In genomic region chr2:126593831-126594610, GRCm38 (mm10) we compare ENCODE assay signal across 8 mouse cellular contexts. TPM values are rescaled to one million over a fixed set of nuclear protein-coding genes. Genes with fewer than 3 reads are reported as not detected.
DNase-seq lines count a peak whose midpoint lies in the region; ATAC-seq and TF ChIP-seq lines count a peak whose summit lies in the region.

No protein-coding gene starts in this region.

- no peak overlapping the region for H3K27ac ChIP-seq in embryonic fibroblast, embryonic 13.5 days (ENCODE audit: insufficient read depth, low read length)
- no peak overlapping the region for H3K27ac ChIP-seq in heart, embryonic 13.5 days (replicated peaks)
- H3K27ac ChIP-seq in olfactory bulb, adult 2 months (ENCODE audit: insufficient read depth, low read depth, low read length): no peak overlapping the region

- H3K4me3 ChIP-seq in E14TG2a.4 (replicated peaks; ENCODE audit: low read length): peak overlapping the region; percentile 62
- no peak overlapping the region for H3K4me3 ChIP-seq in embryonic fibroblast, embryonic 13.5 days (ENCODE audit: insufficient read depth, low read length)
- H3K4me3 ChIP-seq in heart, embryonic 13.5 days: peak overlapping the region; percentile 47
- H3K4me3 ChIP-seq in lung, adult 2 months (replicated peaks; ENCODE audit: extremely low read depth, low read depth, low read length): peak overlapping the region; percentile 16
- peak overlapping the region; percentile 16 for H3K4me3 ChIP-seq in olfactory bulb, adult 2 months (ENCODE audit: insufficient read depth, low read depth, low read length)

- peak overlapping the region; percentile 73 for H3K4me2 ChIP-seq in heart, embryonic 13.5 days

- peak; percentile 84 for DNase-seq in brain, embryonic 14.5 days (ENCODE audit: low read depth)
- peak; percentile 61 to 91 for DNase-seq in kidney, postnatal 36 days
- peak; percentile 69 for DNase-seq in lung, adult 2 months
- DNase-seq in thymus, postnatal 14 days: peak; percentile 83

- TF ChIP-seq POLR2A in brain, embryonic 14.5 days (IDR thresholded peaks at IDR 0.05; ENCODE audit: borderline replicate concordance, extremely low read depth, insufficient read depth, insufficient read length, poor library complexity, severe bottlenecking): no peak
- no peak for TF ChIP-seq POLR2A in embryonic fibroblast, embryonic 13.5 days (IDR thresholded peaks at IDR 0.05; ENCODE audit: low read depth, low read length)
- TF ChIP-seq POLR2A in lung, adult 2 months (IDR thresholded peaks at IDR 0.05; ENCODE audit: borderline replicate concordance, extremely low read depth, low read depth, low read length): no peak
- no peak for TF ChIP-seq POLR2A in olfactory bulb, adult 2 months (IDR thresholded peaks at IDR 0.05; ENCODE audit: insufficient read depth, low read depth, low read length)

- WGBS in heart, embryonic 13.5 days: 20% methylated on average over 26 of the region's 26 CpGs
- 22% methylated on average over 26 of the region's 26 CpGs for WGBS in lung, adult 2 months
- WGBS in olfactory bulb, adult 2 months: 38% methylated on average over 26 of the region's 26 CpGs

- H3K4me1 ChIP-seq in E14TG2a.4 (replicated peaks; ENCODE audit: low read depth, low read length): peaks cover 28% of the 10 kb centered on the region
- no peaks in the 10 kb centered on the region for H3K4me1 ChIP-seq in embryonic fibroblast, embryonic 13.5 days (ENCODE audit: control insufficient read depth, insufficient read depth, low read length)
- H3K4me1 ChIP-seq in heart, embryonic 13.5 days: 0 out of 2 replicates have a peak, but pooled peaks cover 3% of the 10 kb centered on the region
- H3K4me1 ChIP-seq in lung, adult 2 months (ENCODE audit: control insufficient read depth, insufficient read depth, low read length): peaks cover 5% of the 10 kb centered on the region; the same call in 1 of the 2 replicates
- peaks cover 9% of the 10 kb centered on the region for H3K4me1 ChIP-seq in olfactory bulb, adult 2 months (ENCODE audit: control insufficient read depth, insufficient read depth, low read length)

- no peak for ATAC-seq in heart, embryonic 13.5 days (ENCODE audit: extremely low read depth, insufficient number of reproducible peaks, low FRiP score, low TSS enrichment)

- H3K9me3 ChIP-seq in E14TG2a.4 (ENCODE audit: low read length): no peaks in the 10 kb centered on the region
- no peaks in the 10 kb centered on the region for H3K9me3 ChIP-seq in heart, embryonic 13.5 days

- peak; percentile 87 for TF ChIP-seq CTCF in E14TG2a.4 (conservative IDR thresholded peaks at IDR 0.05; ENCODE audit: low read length)
- TF ChIP-seq CTCF in brain, embryonic 14.5 days (IDR thresholded peaks at IDR 0.05; ENCODE audit: borderline replicate concordance, extremely low read depth, insufficient read depth, insufficient read length): peak; percentile 91
- TF ChIP-seq CTCF in embryonic fibroblast, embryonic 13.5 days (IDR thresholded peaks at IDR 0.05; ENCODE audit: borderline replicate concordance, insufficient read depth, low read length): peak; percentile 93; the same call in 1 of the 2 replicates
- TF ChIP-seq CTCF in lung, adult 2 months (IDR thresholded peaks at IDR 0.05; ENCODE audit: insufficient read depth, low read length): peak; percentile 96
- TF ChIP-seq CTCF in olfactory bulb, adult 2 months (IDR thresholded peaks at IDR 0.05; ENCODE audit: insufficient read depth, low read depth, low read length): peak; percentile 65

- peaks cover 9% of the 10 kb centered on the region; the same call in 1 of the 2 replicates for H3K27me3 ChIP-seq in E14TG2a.4 (ENCODE audit: insufficient read depth, low read length)
- 0 out of 2 replicates have a peak, but pooled peaks cover 5% of the 10 kb centered on the region for H3K27me3 ChIP-seq in heart, embryonic 13.5 days (replicated peaks)

- peak overlapping the region; percentile 73 for H3K9ac ChIP-seq in heart, embryonic 13.5 days

- H3K36me3 ChIP-seq in E14TG2a.4 (ENCODE audit: insufficient read depth, low read length): peaks cover 2% of the 10 kb centered on the region
- H3K36me3 ChIP-seq in heart, embryonic 13.5 days: no peaks in the 10 kb centered on the region

RNA-seq across cellular contexts. Expression of gene Hdc, which starts 25.1 kb away (rescaled TPM):
- polyA plus RNA-seq in brain, embryonic 14.5 days (2012; rRNA removed): 2.0 and 2.2 TPM in 2 replicates
- polyA plus RNA-seq in embryonic fibroblast, embryonic 13.5 days (2011; ENCODE audit: insufficient read length, low read depth, missing spikeins): not detected in 2 replicates
- 3.8 and 4.2 TPM in 2 replicates for polyA plus RNA-seq in heart, embryonic 13.5 days (2015; fragmentation: Nextera tagmentation; extraction: Ambion mirVana)
- 59.1 and 75.3 TPM in 2 replicates for polyA plus RNA-seq in lung, adult 2 months (2012; rRNA removed)
- polyA plus RNA-seq in olfactory bulb, adult 2 months (2012; ENCODE audit: insufficient read depth, insufficient read length, low replicate concordance, missing spikeins): not detected in 2 replicates

RNA-seq across cellular contexts. Expression of gene Slc27a2, which starts 41.8 kb away (rescaled TPM):
- 9.4 and 10.2 TPM in 2 replicates for polyA plus RNA-seq in brain, embryonic 14.5 days (2012; rRNA removed)
- polyA plus RNA-seq in embryonic fibroblast, embryonic 13.5 days (2011; ENCODE audit: insufficient read length, low read depth, missing spikeins): not detected in 2 replicates
- 0.79 and 2.5 TPM in 2 replicates for polyA plus RNA-seq in heart, embryonic 13.5 days (2015; fragmentation: Nextera tagmentation; extraction: Ambion mirVana)
- 2.4 and 2.7 TPM in 2 replicates for polyA plus RNA-seq in lung, adult 2 months (2012; rRNA removed)
- not detected in 2 replicates for polyA plus RNA-seq in olfactory bulb, adult 2 months (2012; ENCODE audit: insufficient read depth, insufficient read length, low replicate concordance, missing spikeins)

Comparison
In these comparisons a context has a peak if more than half of its experiments do, and no peak if none do; other contexts are left out.
1. RNA of gene Hdc, which starts 25.1 kb away (polyA plus RNA-seq): 59.1 to 75.3 TPM in lung, adult 2 months; 3.8 to 4.2 TPM in heart, embryonic 13.5 days, 2.0 to 2.2 TPM in brain, embryonic 14.5 days, not detected in embryonic fibroblast, embryonic 13.5 days and not detected in olfactory bulb, adult 2 months; every median in the first group is over 10 times any median in the second.
2. Peak in every context shown above with its lines, with median percentiles within 50 percentile points of each other: CTCF ChIP-seq and DNase-seq.